Mouse (Mus musculus): ENCODE measurements around the gene Hps5.
"Not testable (repeated sequence)": the region's sequence is repeated elsewhere in the genome, so short reads cannot be mapped to it uniquely, and the experiment has no call there.

The Hps5 gene

GRCm38 (mm10) chr7:46795287-46796205 is at the start of gene Hps5, which contains the start of gene Gtf2h1:
Gene Hps5, minus strand, starts transcription at chr7:46796064.
Gene Gtf2h1, plus strand, starts transcription at chr7:46796103.
- peak; percentile 96 for ATAC-seq (ENCODE audit: low TSS enrichment)

- peak; percentile 70 for ATAC-seq (ENCODE audit: low TSS enrichment)
Observed at GRCm38 (mm10) chr7:46845211-46845977, 49.5 kb upstream of the Hps5 start.

- no peak for ATAC-seq (ENCODE audit: low TSS enrichment)
Observed at GRCm38 (mm10) chr7:46843576-46843975, 47.7 kb upstream of the Hps5 start.

GRCm38 (mm10) chr7:46842278-46842677 is 46.4 kb upstream of the Hps5 start:
- no peak for ATAC-seq (ENCODE audit: low TSS enrichment)

- no peak for ATAC-seq (ENCODE audit: low TSS enrichment)
Observed at GRCm38 (mm10) chr7:46840787-46841525, 45.1 kb upstream of the Hps5 start, which contains the start of gene Ldha. Gene Ldha, plus strand, starts transcription at chr7:46841475.

GRCm38 (mm10) chr7:46840326-46840725 is 44.5 kb upstream of the Hps5 start:
- ATAC-seq (ENCODE audit: low TSS enrichment) = no peak

GRCm38 (mm10) chr7:46839861-46840260 is 44.0 kb upstream of the Hps5 start:
- no peak for ATAC-seq (ENCODE audit: low TSS enrichment)

- ATAC-seq (ENCODE audit: low TSS enrichment) = no peak
Observed at GRCm38 (mm10) chr7:46839446-46839845, 43.6 kb upstream of the Hps5 start.

GRCm38 (mm10) chr7:46838891-46839302 is 43.0 kb upstream of the Hps5 start:
- ATAC-seq (ENCODE audit: low TSS enrichment) = peak; percentile 98

- ATAC-seq (ENCODE audit: low TSS enrichment) = peak; percentile 71
Observed at GRCm38 (mm10) chr7:46838104-46838671, 42.3 kb upstream of the Hps5 start.

GRCm38 (mm10) chr7:46837073-46837472 is 41.2 kb upstream of the Hps5 start:
- no peak for ATAC-seq (ENCODE audit: low TSS enrichment)

GRCm38 (mm10) chr7:46836357-46836756 is 40.5 kb upstream of the Hps5 start:
- no peak for ATAC-seq (ENCODE audit: low TSS enrichment)

- ATAC-seq (ENCODE audit: low TSS enrichment) = no peak
Observed at GRCm38 (mm10) chr7:46834994-46835610, 39.2 kb upstream of the Hps5 start.

- ATAC-seq (ENCODE audit: low TSS enrichment) = no peak
Observed at GRCm38 (mm10) chr7:46833670-46834255, 37.9 kb upstream of the Hps5 start.

GRCm38 (mm10) chr7:46833266-46833665 is 37.4 kb upstream of the Hps5 start:
- ATAC-seq (ENCODE audit: low TSS enrichment) = no peak

- ATAC-seq (ENCODE audit: low TSS enrichment) = not testable (repeated sequence)
Observed at GRCm38 (mm10) chr7:46832112-46832810, 36.4 kb upstream of the Hps5 start.

GRCm38 (mm10) chr7:46831693-46832092 is 35.8 kb upstream of the Hps5 start:
- no peak for ATAC-seq (ENCODE audit: low TSS enrichment)

GRCm38 (mm10) chr7:46830799-46831590 is 35.1 kb upstream of the Hps5 start:
- ATAC-seq (ENCODE audit: low TSS enrichment) = no peak

- ATAC-seq (ENCODE audit: low TSS enrichment) = no peak
Observed at GRCm38 (mm10) chr7:46829911-46830310, 34.0 kb upstream of the Hps5 start.

Data from frontal cortex, adult (tissue).